Mouse (Mus musculus): Measurements from ENCODE around the gene Caprin2.
A peak's percentile ranks its signal among the peaks of the same experiment; 100 is the strongest.

Gene Caprin2

DNA sequence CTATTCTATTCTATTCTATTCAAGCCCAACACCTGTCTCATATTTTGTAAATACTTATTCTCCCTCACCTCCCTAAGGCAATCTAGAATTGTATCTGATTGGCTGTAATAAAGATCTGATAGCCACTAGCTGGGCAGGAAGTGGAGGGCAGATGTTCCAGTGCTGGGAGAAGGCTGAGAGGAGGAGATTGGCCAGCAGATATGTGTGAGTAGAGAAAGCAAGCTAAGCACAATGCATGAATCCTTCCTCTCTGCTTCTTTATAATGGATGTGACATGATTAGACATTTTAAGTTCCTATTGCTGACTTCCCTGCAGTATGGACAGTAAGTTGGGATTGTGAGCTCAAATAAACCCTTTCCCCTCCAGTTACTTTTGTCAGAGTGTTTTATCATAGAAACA is 57.6 kb downstream of the Caprin2 start:
- DNase-seq, result no peak

DNA sequence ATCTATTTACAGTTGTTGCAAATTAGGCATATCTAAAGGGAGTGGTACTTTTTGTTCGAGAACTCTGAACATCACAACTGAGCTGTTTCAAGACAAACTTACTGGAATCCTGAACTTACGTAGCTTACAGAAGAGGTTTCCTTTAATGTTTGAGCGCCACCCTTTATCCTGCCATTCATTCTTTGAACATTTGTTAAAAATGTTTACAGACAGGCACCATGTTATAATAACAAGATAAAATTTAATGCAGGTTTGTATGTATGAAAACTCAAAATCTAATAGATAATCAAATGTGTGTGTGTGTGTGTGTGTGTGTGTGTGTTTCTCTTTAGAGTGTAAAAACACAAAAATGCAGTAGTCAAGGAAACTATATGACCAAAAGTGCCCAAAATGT is 64.3 kb downstream of the Caprin2 start:
- no peak for DNase-seq

- DNase-seq, result peak; percentile 73 to 79
Observed at GRCm38 (mm10) chr6:148830748-148831727, 65.0 kb downstream of the Caprin2 start, which contains the start of gene Ipo8. Gene Ipo8, minus strand, starts transcription at chr6:148831467.

DNA sequence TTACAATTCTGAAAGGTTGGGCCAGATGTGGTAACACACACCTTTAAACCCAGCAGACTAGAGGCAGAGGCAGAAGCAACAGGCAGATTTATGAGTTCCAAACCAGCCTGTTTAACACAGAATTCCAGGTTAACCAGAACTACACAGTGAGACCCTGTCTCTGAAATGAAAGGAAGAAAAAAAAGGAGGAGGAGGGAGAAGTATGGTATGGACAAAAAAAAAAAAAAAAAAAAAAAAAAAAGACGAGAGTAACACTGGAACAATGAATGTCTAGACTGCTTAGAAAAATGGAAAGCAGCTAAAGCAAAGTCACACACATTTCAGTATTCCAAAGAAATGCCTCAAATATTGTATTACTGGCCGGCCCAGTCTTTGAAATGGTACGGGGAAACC is 65.7 kb downstream of the Caprin2 start:
- no peak for DNase-seq

GRCm38 (mm10) chr6:148826119-148826518 is 69.9 kb downstream of the Caprin2 start:
- no peak for DNase-seq

GRCm38 (mm10) chr6:148818624-148819343 is 77.3 kb downstream of the Caprin2 start:
- DNase-seq, result no peak

GRCm38 (mm10) chr6:148816751-148817150 is 79.3 kb downstream of the Caprin2 start:
- no peak for DNase-seq

DNA sequence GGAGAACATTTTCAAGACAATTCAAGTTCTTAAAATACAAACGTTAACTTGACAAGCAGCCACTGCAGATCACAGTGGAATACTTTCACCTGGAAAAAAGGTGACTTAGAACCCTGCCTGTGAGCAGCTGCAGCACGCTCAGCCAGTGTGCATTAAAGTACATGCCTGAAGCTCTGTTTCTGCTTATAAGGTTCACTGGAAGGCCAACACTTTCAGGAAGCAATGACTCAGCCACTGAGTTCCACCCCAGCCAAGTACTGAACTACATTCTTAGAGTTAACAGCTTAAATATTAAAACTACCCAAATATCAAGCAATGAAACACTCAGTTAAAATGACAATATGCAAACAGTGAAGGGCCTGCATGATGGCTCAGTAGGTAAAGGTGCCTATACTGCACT is 84.9 kb downstream of the Caprin2 start:
- no peak for DNase-seq

DNA sequence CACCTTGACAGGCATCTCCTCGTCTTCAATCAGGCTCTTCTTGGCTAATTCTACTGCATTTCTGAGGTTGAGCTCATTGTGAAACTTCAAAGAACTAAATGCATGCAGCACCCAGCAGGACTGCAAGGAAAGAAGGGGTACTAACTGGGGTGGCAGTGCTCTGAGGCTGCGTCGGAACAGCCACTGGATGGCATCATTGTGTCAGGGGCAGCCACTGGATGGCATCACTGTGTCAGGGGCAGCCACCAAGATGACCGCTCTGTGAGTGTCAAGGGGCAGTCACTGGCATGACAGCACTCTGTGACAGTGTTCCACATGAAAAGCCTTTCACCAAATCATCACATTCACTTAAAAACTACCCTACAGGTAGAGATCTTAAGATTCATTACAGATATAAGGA is 96.3 kb downstream of the Caprin2 start:
- no peak for DNase-seq

- no peak for DNase-seq
Observed at GRCm38 (mm10) chr6:148795145-148795544, 100.9 kb downstream of the Caprin2 start.

Data from spleen, adult 18-20 months (tissue).